Mouse (Mus musculus): ENCODE data around the gene Spint5.
"Not testable (repeated sequence)": the region's sequence is repeated elsewhere in the genome, so short reads cannot be mapped to it uniquely, and the experiment has no call there.

Spint5 gene

GRCm38 (mm10) chr2:164715005-164715404 lies at the start of gene Spint5:
Gene Spint5, plus strand, starts transcription at chr2:164715305.
- DNase-seq (ENCODE audit: low spot score in 2 of 2) = no peak

- DNase-seq (ENCODE audit: low spot score in 2 of 2) = no peak
Observed at GRCm38 (mm10) chr2:164670261-164670660, 44.8 kb upstream of the Spint5 start.

GRCm38 (mm10) chr2:164670938-164671337 lies 44.2 kb upstream of the Spint5 start:
- no peak for DNase-seq (ENCODE audit: low spot score in 2 of 2)

GRCm38 (mm10) chr2:164673987-164674386 lies 41.1 kb upstream of the Spint5 start, which contains the start of gene Wfdc11:
Gene Wfdc11, minus strand, starts transcription at chr2:164674087.
- DNase-seq (ENCODE audit: low spot score in 2 of 2) = peak in 1 of 2 experiments; percentile 1

- DNase-seq (ENCODE audit: low spot score in 2 of 2) = no peak
Observed at GRCm38 (mm10) chr2:164676103-164676502, 39.0 kb upstream of the Spint5 start.

- DNase-seq (ENCODE audit: low spot score in 2 of 2) = no peak
Observed at GRCm38 (mm10) chr2:164676916-164677685, 38.0 kb upstream of the Spint5 start.

- peak; percentile 2 to 55 for DNase-seq (ENCODE audit: low spot score in 2 of 2)
Observed at GRCm38 (mm10) chr2:164678848-164679625, 36.1 kb upstream of the Spint5 start.

GRCm38 (mm10) chr2:164679906-164680305 lies 35.2 kb upstream of the Spint5 start:
- no peak for DNase-seq (ENCODE audit: low spot score in 2 of 2)

- DNase-seq (ENCODE audit: low spot score in 2 of 2) = no peak
Observed at GRCm38 (mm10) chr2:164684807-164685206, 30.3 kb upstream of the Spint5 start, which contains the start of gene Wfdc13. Gene Wfdc13, plus strand, starts transcription at chr2:164685107.

GRCm38 (mm10) chr2:164698201-164698600 lies 16.9 kb upstream of the Spint5 start, which contains the start of gene Spint4:
Gene Spint4, plus strand, starts transcription at chr2:164698501.
- DNase-seq (ENCODE audit: low spot score in 2 of 2) = no peak

GRCm38 (mm10) chr2:164700959-164701358 lies 14.1 kb upstream of the Spint5 start:
- DNase-seq (ENCODE audit: low spot score in 2 of 2) = no peak

GRCm38 (mm10) chr2:164701761-164702160 lies 13.3 kb upstream of the Spint5 start:
- DNase-seq (ENCODE audit: low spot score in 2 of 2) = no peak

- DNase-seq (ENCODE audit: low spot score in 2 of 2) = no peak
Observed at GRCm38 (mm10) chr2:164704235-164704634, 10.9 kb upstream of the Spint5 start.

- DNase-seq (ENCODE audit: low spot score in 2 of 2) = no peak
Observed at GRCm38 (mm10) chr2:164705328-164705727, 9.8 kb upstream of the Spint5 start.

GRCm38 (mm10) chr2:164705991-164706390 lies 9.1 kb upstream of the Spint5 start:
- DNase-seq (ENCODE audit: low spot score in 2 of 2) = no peak

GRCm38 (mm10) chr2:164716194-164716786 lies 1.2 kb downstream of the Spint5 start:
- DNase-seq (ENCODE audit: low spot score in 2 of 2) = not testable (repeated sequence)

GRCm38 (mm10) chr2:164723276-164723675 lies 8.2 kb downstream of the Spint5 start:
- no peak for DNase-seq (ENCODE audit: low spot score in 2 of 2)

- DNase-seq (ENCODE audit: low spot score in 2 of 2) = peak in 1 of 2 experiments; percentile 61
Observed at GRCm38 (mm10) chr2:164725895-164726619, 11.0 kb downstream of the Spint5 start.

GRCm38 (mm10) chr2:164731719-164732118 lies 16.6 kb downstream of the Spint5 start:
- no peak for DNase-seq (ENCODE audit: low spot score in 2 of 2)

- no peak for DNase-seq (ENCODE audit: low spot score in 2 of 2)
Observed at GRCm38 (mm10) chr2:164733259-164733658, 18.2 kb downstream of the Spint5 start.

GRCm38 (mm10) chr2:164734839-164735238 lies 19.7 kb downstream of the Spint5 start:
- no peak for DNase-seq (ENCODE audit: low spot score in 2 of 2)

- DNase-seq (ENCODE audit: low spot score in 2 of 2) = no peak
Observed at GRCm38 (mm10) chr2:164735446-164735845, 20.3 kb downstream of the Spint5 start.
